Mouse (Mus musculus) heart, postnatal 0 days (tissue): ENCODE measurements around the gene Rnf5.

Experiments used
- CTCF ChIP-seq: IDR thresholded peaks from 2 replicates; pipeline ENCODE4 v1.5.1; 2016; ENCODE audit warnings: antibody characterized with exemption, control low read depth, low read depth
- EP300 ChIP-seq: IDR thresholded peaks from 2 replicates; pipeline ENCODE4 v1.6.1; 2016; ENCODE audit warnings: antibody characterized with exemption, low read depth

DNA sequence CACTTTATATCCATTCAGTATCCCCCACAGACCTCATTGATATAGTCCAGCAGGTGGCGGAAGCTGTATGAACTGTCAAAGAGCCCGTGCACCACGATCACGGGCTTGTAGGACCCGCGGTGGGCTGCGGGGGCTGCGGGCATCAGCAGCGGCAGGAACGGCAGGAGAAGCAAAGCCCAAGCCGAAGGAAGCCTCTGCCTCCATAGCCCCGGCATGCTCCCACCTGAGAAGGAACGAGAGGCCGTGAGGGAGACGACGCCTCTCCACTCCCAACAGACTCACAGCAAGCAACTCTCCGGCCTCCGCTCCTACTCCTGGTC is 23.2 kb upstream of the Rnf5 start:
- no peak for TF ChIP-seq EP300
- TF ChIP-seq CTCF = peak; percentile 63
